Mouse (Mus musculus): Measurements from ENCODE around the gene Fryl.
A peak's percentile ranks its signal among the peaks of the same experiment; 100 is the strongest.

Gene Fryl

DNA sequence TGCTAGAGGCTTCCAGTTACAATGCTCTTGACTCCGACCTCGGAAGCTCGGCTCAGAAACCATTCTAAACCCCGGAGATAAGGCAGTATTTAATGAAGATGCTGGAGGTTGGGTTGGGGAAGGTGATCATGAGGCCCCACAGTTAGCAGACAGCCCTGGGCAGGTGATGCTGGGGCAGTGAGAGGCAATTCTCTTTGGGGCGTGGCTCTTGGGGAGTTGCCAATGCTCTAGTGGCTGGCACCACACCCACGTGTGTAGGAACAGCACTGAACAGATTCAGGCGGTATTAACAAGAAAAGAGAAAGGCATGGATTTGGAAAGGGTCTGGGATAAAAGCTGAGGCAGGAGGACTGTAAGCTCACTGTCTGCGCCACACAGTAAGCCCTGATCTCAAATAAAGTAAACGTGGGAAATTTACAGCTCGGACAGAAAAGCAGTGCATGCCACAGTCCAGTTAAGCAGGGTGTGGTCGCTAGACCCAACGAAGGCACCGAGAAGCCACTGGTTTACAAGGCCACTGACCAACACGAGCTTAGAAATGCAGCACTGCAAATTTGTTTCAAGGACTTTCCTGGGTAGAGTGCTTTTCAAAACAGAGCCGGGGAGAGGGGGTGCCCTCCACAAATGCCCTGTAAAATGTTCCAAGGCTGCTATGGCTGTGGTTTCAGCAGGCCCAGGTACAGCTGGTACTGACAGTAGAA, 100.0 kb downstream of the Fryl start:
- DNase-seq = no peak

DNA sequence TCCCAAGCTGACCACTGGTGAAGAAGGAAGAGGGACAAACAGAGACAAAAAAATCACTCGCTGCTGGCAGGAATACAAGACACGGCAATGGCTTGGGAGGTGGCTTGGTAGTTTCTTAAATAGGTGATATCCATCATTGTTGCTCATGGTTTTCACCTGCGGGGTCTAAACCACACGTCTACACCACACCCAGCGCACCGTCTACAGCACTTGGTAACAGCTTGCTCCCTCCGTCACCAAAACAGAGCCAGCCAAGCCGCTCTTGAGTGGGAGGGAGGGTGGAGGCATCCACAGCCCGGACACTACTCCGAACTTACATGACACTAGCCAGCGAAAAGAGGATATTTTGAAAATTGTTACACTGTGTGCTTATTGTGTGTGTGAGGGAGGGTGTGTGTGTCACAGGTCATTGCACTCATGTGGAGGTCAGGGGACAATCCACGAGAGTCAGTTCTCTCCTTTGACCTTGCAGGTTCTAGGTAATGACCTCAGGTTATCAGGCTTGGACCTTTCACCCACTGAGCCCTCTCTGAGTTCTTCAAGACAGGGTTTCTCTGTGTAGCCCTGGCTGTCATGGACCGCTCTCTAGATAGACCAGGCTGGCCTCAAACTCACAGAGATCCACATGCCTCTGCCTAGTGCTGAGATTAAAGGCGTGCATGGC, 102.5 kb downstream of the Fryl start:
- DNase-seq = no peak

DNA sequence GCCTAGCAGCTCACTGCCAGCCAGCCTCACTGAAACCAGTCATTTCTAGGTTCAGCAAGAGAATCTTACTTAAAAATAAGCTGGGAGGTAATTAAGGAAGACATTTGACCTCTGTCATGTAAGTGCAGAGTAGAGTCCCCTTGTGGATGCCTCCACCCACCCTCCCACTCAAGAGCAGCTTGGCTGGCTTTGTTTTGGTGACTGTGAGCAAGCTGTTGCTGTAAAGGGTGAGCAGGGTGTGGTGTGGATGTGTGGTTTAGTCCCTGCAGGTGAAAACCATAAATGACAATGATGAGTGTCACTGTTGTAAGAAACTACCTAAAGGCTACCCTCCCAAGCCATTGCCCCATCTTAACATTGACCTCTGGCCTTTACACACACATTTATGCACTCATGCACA, 104.2 kb downstream of the Fryl start:
- no peak for DNase-seq

DNA sequence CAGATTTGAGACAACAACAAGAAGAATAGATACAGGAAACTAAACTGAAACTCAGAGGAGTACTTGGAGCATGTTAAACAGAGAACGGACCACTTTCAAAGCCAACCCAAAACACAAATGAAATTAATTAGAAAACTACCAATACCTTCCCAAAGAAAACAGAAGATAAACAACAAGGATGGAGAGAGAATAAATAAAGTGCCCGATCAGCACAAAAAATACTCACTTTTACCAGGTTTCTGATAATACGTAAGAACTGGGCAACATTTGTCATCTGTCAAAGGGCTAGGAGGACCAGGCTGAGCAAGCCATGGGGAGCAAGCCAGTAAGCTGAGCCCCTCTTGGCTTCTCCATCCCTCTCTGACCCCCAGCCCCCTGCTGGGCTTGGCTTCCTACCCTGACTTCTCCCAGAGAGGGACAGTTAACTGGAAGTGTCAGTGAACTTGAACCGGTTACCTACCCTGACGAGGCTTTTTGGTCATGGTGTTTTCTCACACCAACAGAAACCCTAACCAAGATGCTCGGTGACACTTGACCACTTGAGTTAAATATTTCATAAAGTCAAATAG, 105.5 kb downstream of the Fryl start:
- no peak for DNase-seq

DNA sequence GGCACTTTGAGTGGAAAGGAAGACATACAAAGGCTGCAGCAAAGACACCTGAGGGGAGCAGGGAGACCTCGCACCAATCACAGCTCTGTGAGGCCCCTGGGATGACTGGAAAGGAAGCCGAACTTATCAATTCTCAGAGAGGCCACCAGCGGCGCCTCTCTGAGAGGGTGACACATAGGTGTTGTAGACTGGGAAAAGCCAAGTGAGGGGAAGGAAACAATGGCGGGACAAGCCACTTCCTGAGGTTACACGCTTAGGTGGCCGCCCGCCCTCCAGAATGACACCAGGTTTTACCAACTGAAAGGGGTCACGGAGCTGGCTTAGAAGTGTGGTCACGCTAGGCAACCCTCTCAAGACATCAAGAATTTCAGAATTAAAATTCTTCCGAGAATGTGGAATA, 111.4 kb downstream of the Fryl start:
- no peak for DNase-seq

DNA sequence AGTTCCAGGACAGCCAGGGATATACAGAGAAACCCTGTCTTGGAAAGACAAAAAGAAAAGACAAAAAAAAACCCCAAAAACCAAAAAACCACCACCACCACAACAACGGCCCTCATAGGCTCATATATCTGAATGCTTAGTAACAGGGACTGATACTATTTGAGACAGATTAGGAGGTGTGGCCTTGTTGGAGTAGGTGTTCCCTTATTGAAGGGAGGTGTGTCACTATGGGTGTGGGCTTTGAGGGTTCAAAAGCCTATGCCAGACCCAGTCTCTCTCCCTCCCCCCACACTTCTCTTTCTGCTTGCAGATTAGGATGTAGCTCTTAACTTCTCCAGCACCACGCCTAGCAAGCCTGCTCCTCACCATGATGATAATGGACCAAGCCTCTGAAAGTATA, 114.7 kb downstream of the Fryl start:
- DNase-seq = no peak

DNA sequence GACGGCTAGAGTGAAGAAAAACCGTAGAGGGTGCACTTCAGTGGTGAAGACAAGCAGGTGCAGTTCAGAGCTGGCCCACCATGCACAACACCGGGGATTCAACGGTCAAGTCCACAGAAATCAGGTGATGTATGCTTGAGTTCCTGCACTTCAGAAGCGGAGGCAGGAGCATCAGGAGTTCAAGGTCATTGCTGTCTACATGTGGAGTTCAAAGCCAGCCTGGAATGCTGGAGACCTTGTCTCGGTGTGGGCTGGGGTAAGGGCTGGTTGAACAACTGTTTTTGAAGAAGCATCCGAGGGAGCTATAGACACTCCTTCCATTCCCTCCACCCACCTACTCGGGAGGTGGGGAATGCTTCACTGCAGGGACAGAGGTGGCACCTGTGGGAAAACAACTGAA, 115.3 kb downstream of the Fryl start:
- no peak for DNase-seq

DNA sequence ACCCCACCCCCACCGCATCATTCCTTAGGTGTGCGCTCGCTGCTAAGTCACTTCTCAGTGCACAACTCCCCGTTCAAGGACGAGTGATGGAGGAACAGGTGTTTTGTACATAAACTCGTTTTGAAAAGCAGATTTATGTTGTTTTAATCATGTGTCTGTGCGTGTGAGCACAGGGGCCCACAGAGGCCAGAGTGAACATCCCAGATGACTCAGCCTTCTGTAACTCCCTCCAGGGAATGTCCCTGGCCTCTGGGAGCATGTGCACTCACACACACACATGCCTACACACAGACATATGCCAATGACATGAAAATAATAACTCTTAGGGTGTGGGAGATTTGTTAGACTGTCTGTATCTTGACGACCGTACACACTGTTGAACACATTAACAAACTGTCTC, 118.9 kb downstream of the Fryl start:
- DNase-seq = no peak

DNA sequence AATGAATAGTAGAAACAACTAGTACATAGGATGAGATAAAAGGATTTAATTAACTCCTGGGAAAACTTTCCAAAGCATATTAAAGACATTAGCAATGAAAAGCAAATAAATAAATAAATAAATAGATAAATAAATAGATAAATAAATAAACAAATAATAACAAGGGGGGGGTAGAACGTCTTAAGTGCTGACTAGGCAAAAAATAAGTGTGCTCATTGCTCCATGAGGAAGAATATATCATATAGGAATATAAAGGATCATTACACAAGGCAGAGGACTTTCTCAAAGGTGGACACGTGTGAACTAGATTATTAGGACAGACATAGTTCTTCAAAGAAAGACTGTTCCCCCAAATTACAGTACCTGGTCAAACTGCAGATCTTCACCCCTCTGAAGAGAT, 120.5 kb downstream of the Fryl start:
- no peak for DNase-seq

DNA sequence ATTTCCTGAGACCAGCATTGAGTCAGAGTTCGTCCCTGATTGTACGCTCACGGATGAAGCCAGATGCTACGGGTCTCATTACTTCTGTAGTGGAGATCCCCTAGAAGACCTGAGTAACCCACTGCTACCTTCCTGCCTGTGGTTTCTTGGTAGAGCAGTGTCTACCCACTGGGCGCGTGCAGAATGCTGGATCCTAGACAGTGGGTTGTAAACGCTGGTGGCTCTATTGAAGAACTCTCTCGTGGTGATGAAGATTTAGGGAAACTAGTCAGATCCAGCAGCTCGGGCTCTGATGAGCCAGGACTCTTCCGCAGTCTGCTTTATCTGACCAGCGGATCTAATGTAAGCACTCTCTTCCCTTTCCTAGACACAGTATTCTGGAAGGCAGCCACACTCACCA, 121.3 kb downstream of the Fryl start:
- no peak for DNase-seq

DNA sequence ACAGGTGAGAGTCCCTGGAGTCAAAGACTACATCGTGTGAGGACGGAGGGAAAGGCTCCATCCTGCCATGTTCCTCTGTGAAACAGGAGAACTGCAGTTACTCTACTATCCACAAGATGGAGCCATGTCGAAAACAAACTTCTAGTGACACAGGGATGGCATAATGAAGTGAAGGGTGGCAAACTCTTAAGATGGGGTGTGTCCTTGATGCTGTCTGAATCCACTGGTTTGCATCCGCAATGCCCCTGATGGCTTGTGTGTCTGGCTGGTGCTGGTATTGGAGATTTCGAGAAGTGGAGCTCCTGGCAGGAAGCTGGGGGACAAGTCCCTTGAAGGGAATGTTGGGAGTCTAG, 122.6 kb downstream of the Fryl start:
- peak; percentile 70 for DNase-seq

DNA sequence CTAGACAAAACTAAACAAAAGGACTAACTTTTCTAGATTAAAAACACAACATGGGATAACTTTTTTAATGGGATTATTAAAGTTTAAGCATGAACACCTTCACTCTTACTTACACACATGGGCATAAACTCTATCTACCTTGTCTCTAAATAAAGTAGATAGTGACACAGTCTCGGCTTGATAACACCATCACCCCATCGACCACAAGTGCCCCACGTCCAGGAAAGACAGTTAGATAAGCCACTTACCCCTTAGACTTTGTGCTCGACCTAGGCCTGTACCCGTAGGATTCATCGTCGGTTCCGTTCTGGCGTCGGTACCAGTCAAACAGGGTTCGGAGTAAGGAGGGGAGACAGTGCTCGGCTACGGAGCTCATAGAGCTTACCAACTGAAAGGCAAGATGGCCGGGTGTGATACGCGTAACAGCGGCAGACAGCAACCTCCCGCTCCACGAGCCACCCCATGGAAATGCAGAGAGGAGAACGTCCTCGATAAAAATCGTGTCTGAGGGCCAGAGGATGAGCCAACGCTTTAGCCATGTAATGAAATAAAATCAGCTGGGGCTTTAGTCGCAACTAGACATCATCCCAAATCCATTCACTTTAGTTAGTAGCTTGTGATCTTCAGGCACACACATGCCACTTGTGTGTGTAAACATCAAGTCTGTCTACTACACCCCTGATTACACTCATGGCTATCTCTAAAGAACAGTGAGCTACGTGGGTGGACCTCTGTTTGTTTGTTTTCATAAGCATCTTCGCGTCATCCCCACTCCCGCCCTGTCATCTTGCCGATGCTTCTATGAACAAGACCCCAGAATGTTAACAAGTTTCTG, 123.2 kb downstream of the Fryl start:
- no peak for DNase-seq

DNA sequence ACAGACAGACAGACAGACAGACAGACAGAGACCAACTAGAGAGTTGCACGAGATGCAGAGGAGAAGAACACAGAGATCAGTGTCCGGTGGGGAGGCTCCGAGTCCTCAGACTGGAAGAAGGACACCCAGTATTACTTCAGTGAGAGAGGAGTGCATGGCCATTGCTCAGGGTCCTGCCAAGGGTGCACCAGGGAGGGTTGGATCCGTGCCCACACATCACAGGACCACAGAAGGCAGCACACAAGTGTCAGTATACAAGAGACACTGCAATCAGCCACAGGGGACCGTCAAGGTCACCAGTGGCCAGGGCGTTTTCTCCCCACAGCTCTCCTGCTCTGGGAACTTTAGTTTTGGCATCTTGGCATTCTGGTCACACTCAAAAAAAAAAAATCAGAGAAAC, 125.4 kb downstream of the Fryl start:
- peak; percentile 24 for DNase-seq

DNA sequence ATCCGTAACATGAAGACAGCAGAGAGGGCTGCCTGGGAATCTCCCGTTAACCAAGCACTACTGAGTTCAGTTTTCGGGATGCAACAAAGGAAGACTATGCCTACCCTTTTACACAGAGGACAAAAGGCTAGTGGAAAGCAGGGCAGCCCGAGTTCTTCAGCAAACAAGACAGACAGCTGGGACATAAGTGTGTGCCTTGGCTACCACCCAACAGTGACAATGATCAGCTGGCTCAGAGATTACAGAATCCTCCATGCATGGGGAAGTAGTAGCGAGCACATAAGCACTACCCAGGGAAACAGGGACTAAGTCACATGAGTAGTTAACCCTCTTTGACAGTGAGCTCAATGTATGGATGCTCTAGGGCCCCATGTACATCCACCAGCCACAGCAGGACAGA, 126.5 kb downstream of the Fryl start:
- peak; percentile 17 for DNase-seq

DNA sequence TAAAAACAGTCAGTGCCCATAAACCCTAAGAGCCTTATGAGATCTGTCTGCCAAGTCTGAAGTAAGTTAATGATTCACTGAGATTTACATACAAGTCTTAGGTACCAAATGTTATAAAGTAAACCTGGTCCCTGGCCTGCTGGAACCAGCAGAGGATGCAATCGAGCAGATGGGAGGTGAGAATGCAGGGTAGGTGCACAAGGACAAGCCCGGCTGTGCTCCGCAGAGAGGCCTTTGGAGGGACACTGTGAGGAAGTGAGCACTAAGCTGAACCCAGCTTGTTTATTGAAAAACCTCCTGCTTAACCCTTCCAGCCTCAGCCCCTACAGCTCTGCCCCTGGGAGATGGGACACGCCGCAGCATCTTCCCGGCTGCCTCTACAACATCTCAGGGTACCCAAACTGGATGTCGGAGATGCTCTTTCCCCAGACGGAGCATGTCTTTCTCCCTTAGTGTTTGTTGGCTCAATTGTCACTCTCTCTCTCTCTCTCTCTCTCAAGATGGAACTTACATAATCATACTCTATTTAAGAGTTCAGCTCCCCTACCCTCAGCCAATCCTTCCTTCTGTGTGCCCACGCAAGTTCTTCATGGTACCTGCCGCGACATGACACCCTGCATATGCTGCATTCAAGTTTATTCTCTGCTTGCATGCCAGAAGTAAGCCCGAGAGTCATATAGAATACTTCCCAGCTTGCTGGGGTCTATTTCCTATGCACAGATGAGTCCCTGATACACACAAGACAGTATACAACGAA, 136.3 kb downstream of the Fryl start:
- DNase-seq = peak; percentile 45

DNA sequence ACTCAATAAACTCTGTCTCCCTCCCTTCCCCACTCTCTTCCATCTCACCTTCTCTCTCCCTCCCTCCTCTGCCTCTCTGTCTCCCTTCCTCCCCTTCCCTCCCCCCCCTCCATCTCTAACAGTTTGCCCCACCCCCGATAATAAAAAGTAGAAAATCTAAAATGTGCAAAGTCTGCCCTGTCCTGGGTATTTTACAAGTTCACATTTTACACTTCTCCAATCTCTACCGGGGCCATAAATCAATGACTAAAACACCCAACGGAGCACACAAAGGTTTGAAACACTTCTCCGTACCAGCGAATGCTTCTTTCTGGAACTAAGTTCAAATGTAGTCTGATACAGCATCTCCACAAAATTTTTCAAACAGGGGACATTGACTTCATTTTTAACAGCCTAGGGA, 136.9 kb downstream of the Fryl start:
- DNase-seq = no peak

DNA sequence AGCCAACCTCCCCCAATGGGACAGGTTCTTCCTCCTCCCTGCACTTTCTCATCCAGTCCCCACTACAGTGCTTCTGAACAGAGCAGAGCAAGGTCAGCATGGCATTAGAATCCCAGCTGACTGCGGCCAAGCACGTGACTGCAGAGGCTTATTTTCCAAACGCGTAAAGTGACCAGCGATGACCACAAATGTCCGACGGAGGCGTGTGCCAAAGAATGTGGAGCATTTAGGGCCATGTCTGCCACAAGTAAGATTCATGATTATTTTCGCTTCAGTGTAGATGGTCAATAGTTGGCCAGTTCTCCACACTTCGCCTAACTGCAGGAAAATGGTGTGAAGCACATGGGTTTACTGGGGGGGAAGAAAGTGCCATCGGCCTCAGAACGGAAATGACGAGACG, 137.6 kb downstream of the Fryl start:
- DNase-seq = peak; percentile 37

DNA sequence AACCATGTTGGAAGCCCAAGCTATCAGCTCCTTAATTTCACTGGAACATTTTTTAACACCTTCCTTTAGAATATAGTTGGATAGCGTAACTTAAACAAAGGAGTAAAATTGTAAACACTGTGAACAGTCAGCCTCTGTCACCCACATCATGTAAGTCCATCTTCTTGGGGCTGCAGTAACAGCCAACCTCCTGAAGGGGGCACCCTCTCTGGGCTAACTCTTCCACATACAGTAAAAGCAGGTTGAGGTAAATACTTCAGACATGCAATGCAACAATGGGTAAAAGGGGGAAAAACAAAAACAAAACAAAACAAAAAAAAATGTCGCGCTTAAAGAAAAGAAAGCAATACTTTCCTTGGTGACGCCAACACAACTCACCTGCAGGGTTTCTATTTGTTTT, 141.5 kb downstream of the Fryl start:
- DNase-seq = peak; percentile 16

DNA sequence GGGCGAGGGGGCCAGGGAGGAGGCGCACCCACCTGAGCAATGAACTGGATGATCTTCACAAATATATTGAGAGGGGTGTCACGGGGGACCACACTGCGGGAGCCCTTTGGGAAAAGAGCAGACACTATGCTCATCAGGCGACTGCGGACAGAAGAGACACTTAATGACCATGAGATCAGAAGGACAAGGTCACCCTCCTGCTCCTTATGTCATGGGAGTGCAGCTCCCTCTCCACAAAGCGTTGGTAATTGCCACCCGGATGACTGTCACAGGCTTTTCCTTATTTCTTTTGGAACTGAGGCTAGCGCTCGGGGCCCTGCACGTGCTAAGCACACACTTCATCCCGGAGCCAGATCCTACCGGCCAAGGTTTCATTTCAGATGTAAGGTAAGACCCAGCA, 144.1 kb downstream of the Fryl start:
- no peak for DNase-seq

DNA sequence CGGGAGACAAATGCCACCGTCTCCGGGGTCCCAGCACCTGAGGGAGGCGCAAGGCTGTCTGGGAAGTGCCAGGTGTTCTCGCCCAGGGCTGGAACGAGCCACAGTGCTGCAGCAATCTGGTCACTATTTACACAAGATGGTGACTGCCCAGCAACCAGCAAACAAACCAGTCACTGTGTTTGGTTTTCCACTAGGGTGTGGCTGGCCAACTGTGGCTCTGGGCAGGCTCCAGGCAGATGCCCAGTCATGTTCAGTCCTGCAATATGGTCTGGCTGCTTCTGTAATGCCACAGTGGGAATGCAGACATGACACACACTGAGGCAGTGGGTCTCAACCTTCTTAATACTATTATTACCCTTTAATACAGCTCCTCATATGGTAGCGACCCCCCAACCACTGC, 152.8 kb downstream of the Fryl start:
- no peak for DNase-seq

DNA sequence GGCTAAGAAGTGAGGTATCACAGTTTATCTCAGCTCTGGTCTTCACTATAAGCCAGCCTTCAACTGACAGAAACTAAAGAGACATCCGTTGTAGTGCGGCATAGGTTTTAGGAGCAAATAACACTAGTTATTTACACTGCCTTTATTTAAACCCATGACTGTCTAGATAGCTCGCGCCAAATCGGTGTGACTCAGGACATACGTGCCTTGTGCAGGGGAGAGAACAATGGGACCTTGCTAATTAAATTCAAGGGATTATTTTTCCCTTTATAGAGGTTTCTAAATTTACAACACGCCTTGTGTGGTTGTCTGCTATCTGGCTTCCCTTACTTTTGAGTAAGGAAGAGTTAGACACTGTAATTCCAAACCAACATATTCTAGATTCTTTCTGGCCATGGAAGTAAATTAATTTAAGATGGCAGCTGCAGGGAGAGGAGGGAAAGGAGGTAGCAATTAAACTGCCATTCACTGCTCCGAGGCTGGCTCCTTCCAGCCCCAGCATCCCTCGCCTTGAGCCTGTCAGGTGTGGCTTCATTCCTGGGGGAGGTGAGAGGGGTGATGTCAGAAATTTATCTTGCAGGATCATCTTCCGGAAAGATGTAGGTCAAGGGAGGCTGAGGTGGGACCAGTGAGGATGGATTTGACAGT, 154.0 kb downstream of the Fryl start:
- no peak for DNase-seq

DNA sequence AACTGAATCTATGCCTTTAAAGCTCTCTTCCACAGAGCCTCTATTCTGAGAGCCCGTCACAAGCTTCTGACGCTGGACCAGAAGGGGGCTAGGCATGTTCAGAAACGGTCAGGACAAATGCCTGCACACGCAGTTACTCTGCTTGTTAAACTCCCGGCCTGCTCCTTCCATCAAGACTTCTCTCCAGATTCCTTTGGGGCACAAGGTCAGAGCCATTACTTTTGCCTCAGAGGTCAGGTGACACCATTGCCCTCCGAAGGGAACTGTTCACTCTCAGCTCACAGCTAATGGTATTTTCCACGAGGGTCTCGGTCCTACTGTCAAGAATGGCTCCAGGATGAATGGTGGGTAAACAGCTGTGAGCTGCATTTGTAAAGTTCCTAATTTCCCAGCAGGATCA, 164.2 kb downstream of the Fryl start:
- no peak for DNase-seq

DNA sequence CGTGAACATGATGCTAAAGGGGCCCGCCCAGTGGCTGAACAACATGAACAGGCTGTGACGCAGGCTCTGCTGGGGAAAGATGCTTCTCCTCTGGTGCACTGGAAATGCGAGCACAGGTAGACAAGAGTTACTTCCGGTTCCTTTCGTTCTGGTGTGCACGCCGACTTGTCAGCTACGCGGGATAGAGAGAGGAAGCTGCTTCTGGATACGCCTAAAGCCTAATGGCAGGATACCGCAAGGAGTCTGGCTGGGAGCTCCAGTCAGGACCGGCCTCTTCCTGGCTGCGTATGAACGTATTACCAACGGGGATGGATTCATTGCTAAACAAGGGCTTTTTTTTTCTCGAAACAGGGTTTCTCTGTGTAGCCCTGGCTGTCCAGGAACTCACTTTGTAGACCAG, 167.3 kb downstream of the Fryl start:
- DNase-seq = no peak

Measured in kidney, adult 9 months (tissue).